Mouse (Mus musculus): Measurements from ENCODE around the gene Cep41.

Cep41 gene

GRCm38 (mm10) chr6:30710371-30711364 is 17.1 kb upstream of the Cep41 start:
- no peak for DNase-seq (ENCODE audit: low spot score)

- no peak for DNase-seq (ENCODE audit: low spot score)
Observed at GRCm38 (mm10) chr6:30709115-30709514, 15.6 kb upstream of the Cep41 start.

GRCm38 (mm10) chr6:30703977-30704602 is 10.5 kb upstream of the Cep41 start:
- no peak for DNase-seq (ENCODE audit: low spot score)

GRCm38 (mm10) chr6:30703476-30703875 is 9.9 kb upstream of the Cep41 start:
- no peak for DNase-seq (ENCODE audit: low spot score)

- DNase-seq (ENCODE audit: low spot score) = no peak
Observed at GRCm38 (mm10) chr6:30702881-30703280, 9.3 kb upstream of the Cep41 start.

- no peak for DNase-seq (ENCODE audit: low spot score)
Observed at GRCm38 (mm10) chr6:30700182-30700581, 6.6 kb upstream of the Cep41 start.

- DNase-seq (ENCODE audit: low spot score) = no peak
Observed at GRCm38 (mm10) chr6:30698036-30698435, 4.5 kb upstream of the Cep41 start.

GRCm38 (mm10) chr6:30697464-30697863 is 3.9 kb upstream of the Cep41 start:
- DNase-seq (ENCODE audit: low spot score) = no peak

GRCm38 (mm10) chr6:30695124-30695523 is 1.6 kb upstream of the Cep41 start:
- DNase-seq (ENCODE audit: low spot score) = no peak

- DNase-seq (ENCODE audit: low spot score) = no peak
Observed at GRCm38 (mm10) chr6:30694209-30694608, 660 bp upstream of the Cep41 start.

GRCm38 (mm10) chr6:30692826-30693225 is 723 bp downstream of the Cep41 start:
- DNase-seq (ENCODE audit: low spot score) = no peak

- DNase-seq (ENCODE audit: low spot score) = no peak
Observed at GRCm38 (mm10) chr6:30687198-30687597, 6.4 kb downstream of the Cep41 start.

- DNase-seq (ENCODE audit: low spot score) = no peak
Observed at GRCm38 (mm10) chr6:30684570-30684969, 9.0 kb downstream of the Cep41 start.

GRCm38 (mm10) chr6:30681935-30682900 is 11.3 kb downstream of the Cep41 start:
- DNase-seq (ENCODE audit: low spot score) = no peak

- no peak for DNase-seq (ENCODE audit: low spot score)
Observed at GRCm38 (mm10) chr6:30680442-30680841, 13.1 kb downstream of the Cep41 start.

- no peak for DNase-seq (ENCODE audit: low spot score)
Observed at GRCm38 (mm10) chr6:30679567-30679966, 14.0 kb downstream of the Cep41 start.

- DNase-seq (ENCODE audit: low spot score) = no peak
Observed at GRCm38 (mm10) chr6:30678482-30678881, 15.1 kb downstream of the Cep41 start.

GRCm38 (mm10) chr6:30677591-30677990 is 16.0 kb downstream of the Cep41 start:
- DNase-seq (ENCODE audit: low spot score) = no peak

GRCm38 (mm10) chr6:30676506-30676905 is 17.0 kb downstream of the Cep41 start:
- DNase-seq (ENCODE audit: low spot score) = no peak

- no peak for DNase-seq (ENCODE audit: low spot score)
Observed at GRCm38 (mm10) chr6:30675281-30675771, 18.2 kb downstream of the Cep41 start.

- no peak for DNase-seq (ENCODE audit: low spot score)
Observed at GRCm38 (mm10) chr6:30674714-30675280, 18.8 kb downstream of the Cep41 start.
